Mouse (Mus musculus): ENCODE measurements around the gene Atg4b.

Gene Atg4b

DNA sequence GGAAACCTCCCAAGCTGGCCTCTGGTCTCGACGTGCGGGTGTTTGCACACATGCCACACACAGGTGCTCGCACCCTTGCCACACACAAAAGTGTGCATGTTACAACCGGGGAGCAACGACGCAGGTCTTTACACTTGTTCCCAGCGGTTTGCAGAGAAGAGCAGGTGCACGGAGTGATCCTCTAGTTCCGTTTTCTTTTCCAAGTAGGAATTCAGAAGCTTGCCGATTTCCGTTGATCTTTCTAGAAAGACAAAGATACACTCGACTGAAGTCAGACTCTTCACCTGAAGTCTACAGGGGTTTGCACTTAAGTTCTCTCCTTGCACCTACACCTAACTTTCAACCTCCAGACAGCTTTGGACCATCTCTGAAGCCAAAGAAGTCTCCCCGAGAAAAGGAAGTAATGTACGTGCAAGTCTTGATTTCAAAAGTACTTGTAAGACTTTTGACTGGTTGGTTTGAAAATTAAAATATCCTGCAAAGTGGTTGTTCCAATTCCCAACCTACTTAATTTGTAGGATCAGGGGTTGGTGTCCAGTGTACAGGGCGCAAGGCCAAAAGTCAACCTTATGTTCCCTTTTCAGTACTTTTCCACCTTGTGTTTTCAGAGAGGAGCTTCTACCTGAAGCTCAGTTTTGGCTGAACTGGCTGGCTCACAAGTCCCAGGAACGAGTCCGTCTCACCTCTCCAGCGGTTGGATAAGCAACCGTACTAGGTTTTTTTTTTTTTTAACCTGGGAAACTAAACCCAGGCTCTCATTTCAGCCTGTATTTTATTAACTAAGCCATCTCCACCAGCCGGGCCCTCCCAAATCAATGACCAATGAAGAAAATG, 49.6 kb downstream of the Atg4b start:
- TF ChIP-seq GATA4 (IDR thresholded peaks at IDR 0.05; ENCODE audit: insufficient replicate concordance, low read length) = no peak

DNA sequence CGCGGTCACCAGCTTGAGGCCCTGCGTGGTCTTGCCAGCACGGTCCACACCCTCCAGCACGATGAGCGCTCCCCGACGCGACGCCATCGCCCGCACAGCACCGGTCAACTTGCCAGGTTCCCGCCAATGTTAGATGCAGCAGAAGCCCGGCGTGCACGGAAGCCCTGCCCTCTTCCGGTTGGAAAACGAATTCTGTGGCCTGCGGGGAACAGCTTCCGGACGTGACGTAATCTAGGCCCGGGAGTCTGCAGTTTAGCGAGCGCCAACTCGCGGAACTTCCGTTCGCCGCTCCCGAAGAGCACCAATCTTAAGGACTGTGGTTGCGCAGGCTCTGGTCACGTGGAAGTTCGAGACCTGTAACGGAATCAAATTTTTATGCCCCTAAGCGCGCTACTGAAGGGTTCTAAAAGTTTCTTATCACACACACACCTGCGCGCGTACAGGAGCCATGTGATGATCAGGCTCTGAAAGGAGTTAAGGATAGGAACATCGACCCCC, 50.5 kb downstream of the Atg4b start, which contains the start of gene Dtymk:
Dtymk (minus strand) TSS at position 194 of the 498 bp plus-strand sequence.
- TF ChIP-seq GATA4 (IDR thresholded peaks at IDR 0.05; ENCODE audit: insufficient replicate concordance, low read length) = peak; percentile 48; the same call in 1 of the 2 replicates

DNA sequence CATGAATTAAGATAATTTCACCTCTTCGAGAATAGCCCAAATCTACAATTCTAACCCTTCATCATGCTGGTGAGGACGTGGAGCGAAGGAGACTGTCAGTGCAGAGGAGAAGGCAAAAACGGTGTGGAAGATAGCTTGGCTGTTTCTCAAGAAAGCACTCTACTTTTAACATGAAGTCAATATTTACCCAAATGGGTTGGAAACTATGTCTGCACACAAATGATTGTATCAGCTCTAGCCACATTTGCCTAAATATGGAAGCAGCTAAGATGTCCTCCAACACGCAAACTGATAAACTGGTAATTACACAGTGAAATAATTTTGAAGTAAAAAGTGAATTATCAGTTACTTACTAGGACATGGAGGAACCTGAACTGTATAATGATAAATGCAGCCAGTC, 51.5 kb downstream of the Atg4b start:
- no peak for TF ChIP-seq GATA4 (IDR thresholded peaks at IDR 0.05; ENCODE audit: insufficient replicate concordance, low read length)

DNA sequence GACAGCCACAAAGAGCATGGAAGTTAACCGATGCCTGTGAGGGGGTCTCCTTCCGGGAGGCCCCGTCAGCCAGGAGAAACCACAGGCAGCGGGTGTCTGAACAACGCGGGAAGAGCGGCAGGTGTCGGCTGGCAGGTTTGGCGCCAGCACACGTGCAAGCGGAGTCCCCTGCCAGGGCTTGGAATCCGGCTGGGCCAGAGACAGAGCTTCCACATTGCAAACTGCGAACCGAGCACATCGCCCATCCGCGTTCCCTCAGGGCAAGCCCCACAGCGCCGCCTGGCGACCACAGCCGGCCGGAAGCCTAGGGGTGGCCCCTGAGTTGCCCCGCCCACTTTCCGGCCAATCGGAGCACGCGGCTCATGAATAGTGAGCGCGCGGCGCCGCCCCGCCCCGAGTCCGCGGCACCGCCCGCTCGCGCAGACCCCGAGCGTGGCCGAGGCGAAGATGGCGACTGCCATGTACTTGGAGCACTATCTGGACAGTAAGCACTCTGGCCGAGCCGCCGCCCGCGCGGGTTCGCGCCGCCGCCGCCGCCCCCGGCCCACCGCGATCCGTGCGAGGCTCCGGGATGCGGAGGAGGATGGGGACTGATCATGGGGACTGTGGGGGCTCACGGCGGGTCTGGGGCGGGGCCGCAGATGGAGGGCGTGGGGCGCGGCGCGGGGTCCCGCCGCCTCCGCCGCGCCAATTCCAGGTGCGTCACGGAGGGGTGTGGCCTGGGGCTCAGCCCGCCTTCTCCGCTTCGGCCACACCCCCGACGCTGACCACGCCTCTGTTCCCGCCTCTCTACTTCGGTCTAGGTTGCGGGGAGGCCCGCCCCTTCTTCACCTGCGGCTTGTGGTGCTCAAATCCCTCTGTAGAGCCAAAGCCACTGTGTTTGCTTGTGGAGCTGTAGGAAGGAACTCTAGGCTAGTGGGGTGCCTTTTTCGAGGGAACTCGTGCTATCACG, 52.5 kb downstream of the Atg4b start, which contains the start of gene Ing5:
Ing5 (plus strand) TSS at position 410 of the 952 bp plus-strand sequence.
- TF ChIP-seq GATA4 (IDR thresholded peaks at IDR 0.05; ENCODE audit: insufficient replicate concordance, low read length) = peak; percentile 44; the same call in 1 of the 2 replicates

DNA sequence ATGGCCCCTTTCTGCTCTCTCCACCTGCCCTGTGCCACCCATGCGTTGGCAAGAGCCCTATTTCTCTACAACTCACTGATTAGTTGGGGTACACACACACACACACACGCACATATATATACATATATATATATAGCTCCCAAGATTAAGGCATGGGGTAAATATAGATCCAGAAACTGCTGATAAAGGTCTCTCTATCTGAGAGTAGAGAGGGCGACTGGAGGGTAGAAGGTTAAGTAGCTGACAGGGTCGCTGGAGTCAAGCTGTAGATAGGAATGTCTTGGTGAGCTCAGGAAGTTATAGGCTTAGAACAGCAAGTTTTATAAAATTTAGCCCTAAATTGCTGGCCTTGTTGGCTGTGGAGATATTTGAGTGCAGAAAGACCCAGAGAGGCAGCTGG, 53.5 kb downstream of the Atg4b start:
- TF ChIP-seq GATA4 (IDR thresholded peaks at IDR 0.05; ENCODE audit: insufficient replicate concordance, low read length) = no peak

DNA sequence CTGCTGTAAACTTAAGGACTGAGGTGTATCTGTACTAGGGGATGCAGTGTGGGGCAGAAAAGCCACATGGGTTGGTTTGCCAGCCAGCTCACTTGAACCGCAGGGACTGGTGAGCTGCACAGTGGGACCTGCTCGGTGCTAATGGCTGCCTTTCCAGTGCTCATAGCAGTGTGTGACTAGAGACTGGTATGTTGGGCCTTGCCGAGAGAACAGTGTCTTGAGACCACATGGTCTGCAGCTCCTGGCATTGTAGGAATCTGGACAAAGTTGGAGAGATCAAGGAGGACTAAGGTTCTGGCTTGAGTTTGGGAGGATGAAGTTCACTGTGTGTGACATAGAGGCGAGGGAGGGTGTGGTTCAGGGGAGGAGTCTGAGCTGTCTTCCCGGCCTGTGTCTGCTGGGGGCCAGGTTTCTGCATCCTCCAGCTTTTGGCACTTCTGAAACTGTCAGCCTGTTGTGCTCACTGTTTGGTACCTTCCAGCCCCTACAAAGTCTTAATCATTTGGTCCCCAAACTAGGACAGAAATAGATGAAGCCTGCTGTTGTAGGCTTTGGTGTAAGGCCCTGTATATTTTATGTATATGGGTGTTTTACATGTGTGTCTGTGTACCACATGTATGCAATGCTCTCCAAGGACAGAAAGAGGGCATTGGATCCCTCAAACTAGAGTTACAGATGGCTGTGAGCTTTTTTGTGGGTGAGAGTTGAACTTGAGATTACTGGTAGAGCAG, 54.1 kb downstream of the Atg4b start:
- TF ChIP-seq GATA4 (IDR thresholded peaks at IDR 0.05; ENCODE audit: insufficient replicate concordance, low read length) = no peak

DNA sequence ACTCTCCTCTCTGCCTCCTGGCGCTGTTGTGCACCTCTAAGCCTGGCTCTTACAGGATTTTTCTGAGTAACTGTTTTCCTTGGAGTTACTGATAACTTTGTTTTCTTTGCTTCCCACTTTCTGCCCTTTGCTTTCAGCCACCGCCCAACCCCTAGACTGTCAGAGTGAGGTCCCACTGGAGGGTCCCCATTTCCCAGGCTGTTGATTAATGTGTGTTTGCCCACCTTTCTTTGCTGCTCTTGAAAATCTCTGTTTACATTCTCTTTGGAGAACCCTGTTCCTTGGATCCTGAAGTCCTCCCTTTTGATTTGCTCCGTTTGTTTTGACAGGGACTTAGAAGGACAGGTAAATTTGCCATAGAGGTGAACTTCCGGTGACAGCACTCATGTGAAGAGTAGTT, 57.6 kb downstream of the Atg4b start:
- TF ChIP-seq GATA4 (IDR thresholded peaks at IDR 0.05; ENCODE audit: insufficient replicate concordance, low read length) = no peak

DNA sequence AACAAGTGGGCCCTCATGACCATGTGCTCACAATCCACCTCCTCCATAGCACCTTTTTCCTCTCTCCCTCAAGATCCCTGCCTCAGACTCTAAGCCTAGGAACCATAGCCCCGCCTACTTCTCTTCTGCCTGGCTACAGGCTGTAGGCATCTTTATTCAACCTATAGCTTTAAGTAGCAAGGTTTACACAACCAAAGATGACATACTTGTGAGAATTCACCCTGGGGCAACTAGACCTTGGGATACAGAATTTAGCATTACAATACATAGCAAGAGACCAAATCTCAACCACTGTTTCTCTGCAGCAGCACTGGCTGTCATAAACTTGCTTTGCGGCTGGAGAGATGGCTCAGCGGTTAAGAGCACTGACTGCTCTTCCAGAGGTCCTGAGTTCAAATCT, 58.7 kb downstream of the Atg4b start:
- TF ChIP-seq GATA4 (IDR thresholded peaks at IDR 0.05; ENCODE audit: insufficient replicate concordance, low read length) = no peak

DNA sequence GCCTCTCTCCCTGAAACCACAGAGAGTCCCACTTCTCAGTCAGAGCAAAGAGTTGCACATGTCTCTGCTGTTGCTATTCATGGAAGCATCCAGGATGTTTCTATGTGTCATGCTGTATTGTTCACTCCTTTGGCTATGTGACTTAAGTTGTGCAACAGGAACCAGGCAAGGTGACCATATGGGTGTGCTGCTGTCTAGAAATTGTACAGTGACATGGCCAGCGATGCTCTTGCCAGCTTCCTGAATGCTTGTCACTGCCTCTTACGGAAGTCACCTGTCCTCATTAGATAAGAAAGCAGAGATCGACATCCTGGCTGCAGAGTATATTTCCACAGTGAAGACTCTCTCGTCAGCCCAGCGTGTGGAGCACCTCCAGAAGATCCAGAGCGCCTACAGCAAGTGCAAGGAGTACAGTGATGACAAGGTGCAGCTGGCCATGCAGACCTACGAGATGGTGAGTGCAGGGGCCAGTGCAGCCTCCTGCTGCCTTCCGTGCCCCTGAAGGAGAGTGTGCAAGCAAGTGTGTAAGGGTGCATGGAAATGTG, 60.3 kb downstream of the Atg4b start:
- TF ChIP-seq GATA4 (IDR thresholded peaks at IDR 0.05; ENCODE audit: insufficient replicate concordance, low read length) = no peak

DNA sequence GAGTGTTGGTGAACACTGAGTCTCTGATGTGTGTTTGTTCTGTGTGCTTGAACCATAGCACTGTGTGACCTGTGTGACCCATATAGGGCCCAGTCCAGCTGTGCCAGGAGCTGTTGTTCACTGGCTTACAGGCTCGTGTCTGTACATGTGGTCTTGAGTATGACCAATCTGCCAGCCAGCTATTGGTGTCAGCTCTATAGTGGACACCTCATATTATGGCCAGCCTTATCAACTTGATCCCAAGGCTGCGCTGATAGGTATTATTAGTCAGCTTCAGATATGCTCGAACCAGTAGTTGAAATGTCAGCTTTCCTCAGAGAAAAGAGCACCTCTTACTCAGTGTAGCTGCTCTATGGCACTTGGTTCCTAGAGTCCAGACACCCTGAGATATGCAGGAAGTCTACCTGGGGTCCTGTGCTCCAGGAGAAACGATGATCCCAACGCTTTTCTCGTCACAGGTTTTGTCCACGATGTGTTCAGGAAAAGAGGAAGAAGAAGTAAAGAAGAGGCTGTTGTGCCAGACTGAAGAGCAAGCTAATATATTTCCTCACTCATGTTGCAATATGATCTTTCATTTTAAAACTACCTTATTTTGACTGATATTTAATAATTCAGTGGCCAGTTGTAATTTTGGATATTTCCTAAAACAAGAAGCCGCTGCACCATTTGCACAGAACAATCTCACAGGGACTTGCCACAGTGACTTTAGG, 66.7 kb downstream of the Atg4b start:
- no peak for TF ChIP-seq GATA4 (IDR thresholded peaks at IDR 0.05; ENCODE audit: insufficient replicate concordance, low read length)

DNA sequence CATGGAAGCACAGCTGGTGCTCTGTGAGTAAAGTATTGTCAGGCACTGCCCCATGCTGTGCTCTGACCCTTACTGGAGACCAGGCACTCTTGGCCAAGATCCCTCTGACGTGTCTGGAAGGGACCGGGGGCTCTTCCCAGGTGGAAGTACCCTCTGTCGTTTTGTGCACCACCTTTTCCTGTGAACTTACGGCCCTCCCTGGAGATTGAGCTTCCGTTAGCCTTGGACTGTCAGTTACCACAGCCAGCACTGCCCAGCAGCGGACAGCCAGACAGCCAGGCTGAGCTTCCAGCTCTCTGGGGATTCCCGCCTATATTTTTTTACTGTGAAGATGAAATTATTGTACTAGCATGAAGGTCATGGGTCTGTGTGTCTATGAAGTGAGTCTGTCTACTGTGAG, 67.4 kb downstream of the Atg4b start:
- TF ChIP-seq GATA4 (IDR thresholded peaks at IDR 0.05; ENCODE audit: insufficient replicate concordance, low read length) = no peak

DNA sequence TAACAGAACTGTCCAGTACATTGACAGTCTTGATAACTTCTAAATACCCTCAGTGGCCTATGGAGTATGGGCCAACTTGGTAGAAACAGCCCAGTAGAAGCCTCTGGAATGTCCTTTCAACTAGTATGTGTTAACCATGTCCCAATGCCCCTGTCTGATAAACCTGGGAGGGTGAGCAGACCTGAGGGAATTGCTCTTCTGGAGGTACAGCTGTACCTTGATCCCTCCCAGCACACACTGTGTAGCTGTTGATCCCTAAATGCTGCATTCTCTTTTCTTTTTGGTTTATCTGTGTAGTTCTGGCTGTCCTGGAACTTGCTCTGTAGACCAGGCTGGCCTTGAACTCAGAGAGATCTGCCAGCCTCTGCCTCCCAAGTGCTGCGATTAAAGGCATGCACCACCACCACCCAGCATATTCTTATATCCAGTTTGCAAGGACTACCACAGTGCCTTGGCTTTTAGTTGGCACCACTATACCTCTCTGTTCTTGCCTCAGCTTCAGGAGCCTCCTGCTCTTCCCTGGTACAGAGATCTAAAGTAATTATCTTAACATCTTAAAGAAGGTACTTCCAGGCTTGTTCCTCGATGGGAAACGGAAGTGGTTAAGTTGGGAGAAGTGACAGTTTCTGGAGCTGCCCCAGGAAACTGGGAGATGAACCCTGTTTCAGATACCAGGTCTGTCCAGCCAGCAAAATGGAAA, 72.6 kb downstream of the Atg4b start:
- TF ChIP-seq GATA4 (IDR thresholded peaks at IDR 0.05; ENCODE audit: insufficient replicate concordance, low read length) = no peak

DNA sequence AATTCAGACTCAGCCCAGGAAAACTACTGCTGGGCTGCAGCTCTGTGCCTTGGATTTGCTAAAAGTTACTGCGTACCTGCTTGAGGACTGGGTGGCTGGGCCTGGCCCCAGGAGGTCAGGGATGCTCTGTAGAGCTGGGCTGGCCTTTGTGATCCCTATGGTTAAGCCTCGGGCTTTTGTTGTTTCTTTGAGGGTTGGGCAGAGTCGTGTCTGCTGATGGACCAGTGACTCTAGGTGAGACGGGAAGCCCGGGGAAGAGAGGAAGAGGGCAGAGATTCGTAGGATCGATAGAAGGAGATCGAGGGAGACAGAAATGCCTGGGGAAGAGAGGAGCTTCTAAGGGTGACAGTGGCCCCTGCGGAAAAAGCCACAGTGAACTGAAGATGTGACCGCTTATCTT, 73.3 kb downstream of the Atg4b start, which contains the start of gene D2hgdh:
D2hgdh (plus strand) TSS at position 301 of the 400 bp plus-strand sequence.
- TF ChIP-seq GATA4 (IDR thresholded peaks at IDR 0.05; ENCODE audit: insufficient replicate concordance, low read length) = no peak
